Mouse (Mus musculus): Measurements from ENCODE around the gene Itsn1.

GRCm38 (mm10) chr16:91688619-91689334 is 40.3 kb upstream of the Itsn1 start, which contains the start of gene Donson:
- TF ChIP-seq POLR2A (IDR thresholded peaks at IDR 0.05; ENCODE audit: low read depth, low read length) (peak; percentile 5), CTCF (conservative IDR thresholded peaks at IDR 0.05; ENCODE audit: insufficient read depth, insufficient read length, low read depth, low read length) (no peak)
